Mouse (Mus musculus): ENCODE data around the gene Arhgap15.

DNA sequence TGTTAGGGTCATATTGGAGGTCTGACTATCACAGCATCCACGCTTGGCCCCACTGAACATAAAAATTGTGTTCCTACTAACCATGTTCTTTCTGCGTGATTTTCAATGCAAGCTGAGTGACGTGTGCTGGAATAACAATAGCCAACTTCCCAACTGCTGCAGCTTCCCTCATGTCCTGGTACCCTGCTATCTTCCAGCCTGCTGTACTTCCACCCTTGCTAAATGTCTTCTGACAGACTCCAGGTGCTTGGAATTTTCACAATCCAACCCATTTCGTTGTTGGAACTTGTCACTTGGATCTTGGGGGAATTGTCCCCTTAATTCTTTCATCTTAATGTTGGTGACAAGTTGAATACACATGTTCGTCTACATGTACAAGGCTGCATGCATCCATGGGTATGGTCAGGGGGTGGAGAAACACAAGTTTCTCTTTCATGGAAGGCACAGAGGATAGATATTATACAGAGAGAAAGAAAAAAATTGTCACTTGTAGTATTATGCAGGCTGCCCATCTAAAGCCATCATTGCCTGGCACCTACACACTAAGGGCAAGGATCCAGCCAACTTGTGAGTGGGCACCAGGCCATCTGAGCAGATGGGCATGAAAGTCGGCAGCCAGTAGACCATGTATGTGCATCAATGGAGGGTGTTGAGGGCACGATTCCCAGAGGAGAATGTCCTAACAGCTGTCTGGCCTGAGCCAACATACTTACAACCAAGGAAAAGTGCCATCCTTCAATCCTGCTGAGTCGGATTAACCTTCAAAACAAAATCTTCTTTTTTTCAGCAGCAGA lies 68.4 kb downstream of the Arhgap15 start:
- TF ChIP-seq CTCF (IDR thresholded peaks at IDR 0.05; ENCODE audit: borderline replicate concordance, extremely low read depth, insufficient read depth, insufficient read length) (no peak), POLR2A (IDR thresholded peaks at IDR 0.05; ENCODE audit: borderline replicate concordance, extremely low read depth, insufficient read depth, insufficient read length, poor library complexity, severe bottlenecking) (no peak)
